Mouse (Mus musculus) heart, embryonic 12.5 days (tissue): Measurements from ENCODE around the gene Naa80. TPM values are rescaled to one million over a fixed set of nuclear protein-coding genes. Genes with fewer than 3 reads are reported as not detected.

Experiments used
- ATAC-seq: fragments of 200-750 bp; cut with Nextera tagmentation; 2 replicates; pipeline ENCODE4 v1.8.0; 2017; ENCODE audit warnings: moderate TSS enrichment, moderate library complexity; ENCODE audit not compliant: insufficient number of reproducible peaks, low FRiP score
- H3K27ac ChIP-seq: fragments of 300-500 bp; sonication (generic); 2 replicates; pipeline ENCODE4 v1.5.1; 2016; ENCODE audit warnings: mild to moderate bottlenecking, moderate library complexity; ENCODE audit not compliant: poor library complexity, severe bottlenecking
- H3K27me3 ChIP-seq: fragments of 300-500 bp; sonication (generic); replicated peaks from 2 replicates; pipeline ENCODE4 v1.6.1; 2016; ENCODE audit warnings: mild to moderate bottlenecking, moderate library complexity
- H3K36me3 ChIP-seq: fragments of 300-500 bp; sonication (generic); 2 replicates; pipeline ENCODE4 v1.6.1; 2016; ENCODE audit warnings: mild to moderate bottlenecking, moderate library complexity
- H3K4me1 ChIP-seq: fragments of 300-500 bp; sonication (generic); replicated peaks from 2 replicates; pipeline ENCODE4 v1.6.1; 2016; ENCODE audit warnings: mild to moderate bottlenecking
- H3K4me2 ChIP-seq: fragments of 300-500 bp; sonication (generic); 2 replicates; pipeline ENCODE4 v1.6.1; 2016; ENCODE audit warnings: mild to moderate bottlenecking, moderate library complexity
- H3K4me3 ChIP-seq: fragments of 300-500 bp; sonication (generic); 2 replicates; pipeline ENCODE4 v1.5.1; 2016; ENCODE audit warnings: mild to moderate bottlenecking
- H3K9ac ChIP-seq: fragments of 300-500 bp; sonication (generic); 2 replicates; pipeline ENCODE4 v1.6.1; 2016; ENCODE audit warnings: mild to moderate bottlenecking, moderate library complexity
- H3K9me3 ChIP-seq: fragments of 300-500 bp; sonication (generic); replicated peaks from 2 replicates; pipeline ENCODE4 v1.6.1; 2016; ENCODE audit warnings: mild to moderate bottlenecking, moderate library complexity
- WGBS: fragments of 180-500 bp; shearing (Covaris S2); methylation state at CpG from one replicate; pipeline ENCODE4 v1.1.7; 2016; 5-methylcytosine and 5-hydroxymethylcytosine counted together
- polyA plus RNA-seq: library from polyadenylated mRNA; unstranded; fragments of >200 nt; fragmentation: Nextera tagmentation; extraction: Ambion mirVana; gene quantifications from 2 replicates; pipeline ENCODE4 v1.2.1, GENCODE M21; 2016

Naa80 gene
- polyA plus RNA-seq, 1 experiment from 2014 or later = 12.6 TPM

DNA sequence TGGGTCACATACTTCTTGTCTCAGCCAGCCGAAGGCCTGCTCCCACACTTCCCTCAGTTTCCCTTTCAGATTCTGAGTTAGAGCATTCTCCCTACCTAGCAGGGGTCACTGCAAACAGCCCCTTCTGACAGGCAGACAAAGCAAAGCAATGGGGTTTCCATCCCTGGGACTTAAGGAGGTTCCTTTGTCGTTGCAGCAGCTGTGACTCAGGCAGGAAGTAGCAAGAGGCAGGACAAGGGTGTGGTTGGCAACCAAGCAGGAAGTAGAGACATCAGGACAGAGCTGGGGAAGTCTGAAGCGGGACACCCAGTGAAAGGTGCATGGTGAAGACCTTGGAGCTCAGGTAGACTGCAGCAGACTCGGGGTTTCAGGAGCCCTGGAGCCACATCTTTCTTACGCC lies 45.9 kb downstream of the Naa80 start:
- WGBS = 76% methylated on average over 5 of the region's 5 CpGs
- peaks cover 84% of the 10 kb centered on the region for H3K4me1 ChIP-seq
- no peak overlapping the region for H3K4me2 ChIP-seq
- H3K9ac ChIP-seq = no peak overlapping the region
- ATAC-seq = no peak
- H3K27ac ChIP-seq = peak overlapping the region; percentile 36; the same call in 1 of the 2 replicates
- H3K4me3 ChIP-seq = no peak overlapping the region
- H3K9me3 ChIP-seq = no peaks in the 10 kb centered on the region
- H3K36me3 ChIP-seq = peaks cover 60% of the 10 kb centered on the region
- H3K27me3 ChIP-seq = no peaks in the 10 kb centered on the region

DNA sequence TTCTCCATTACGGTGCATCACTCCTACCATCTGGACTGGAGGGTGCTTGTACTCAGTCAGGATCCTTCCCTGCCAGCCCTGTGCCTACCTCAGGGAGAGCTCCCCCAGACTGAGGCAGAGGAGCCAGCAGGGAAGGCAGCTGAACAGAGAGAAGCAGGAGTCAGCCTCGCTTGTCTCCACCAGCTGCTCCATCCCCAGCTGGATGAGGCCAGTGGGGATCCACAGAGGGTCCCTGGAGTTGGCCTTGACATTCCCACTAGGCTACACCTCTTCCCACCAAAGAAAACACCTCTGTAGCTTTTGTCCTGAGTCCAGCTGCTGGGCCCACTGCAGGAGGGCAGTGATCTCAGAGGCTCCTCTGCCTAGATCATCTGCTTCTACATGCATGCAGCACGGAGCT lies 46.3 kb downstream of the Naa80 start:
- H3K4me3 ChIP-seq = no peak overlapping the region
- 86% methylated on average over 3 of the region's 3 CpGs for WGBS
- H3K4me2 ChIP-seq = no peak overlapping the region
- ATAC-seq = no peak
- H3K27ac ChIP-seq = no peak overlapping the region; the same call in 1 of the 2 replicates
- H3K9ac ChIP-seq = 0 out of 2 replicates have a peak overlapping the region, but pooled peaks have one; percentile 39
- peaks cover 84% of the 10 kb centered on the region for H3K4me1 ChIP-seq
- peaks cover 56% of the 10 kb centered on the region for H3K36me3 ChIP-seq
- H3K9me3 ChIP-seq = no peaks in the 10 kb centered on the region
- H3K27me3 ChIP-seq = no peaks in the 10 kb centered on the region

DNA sequence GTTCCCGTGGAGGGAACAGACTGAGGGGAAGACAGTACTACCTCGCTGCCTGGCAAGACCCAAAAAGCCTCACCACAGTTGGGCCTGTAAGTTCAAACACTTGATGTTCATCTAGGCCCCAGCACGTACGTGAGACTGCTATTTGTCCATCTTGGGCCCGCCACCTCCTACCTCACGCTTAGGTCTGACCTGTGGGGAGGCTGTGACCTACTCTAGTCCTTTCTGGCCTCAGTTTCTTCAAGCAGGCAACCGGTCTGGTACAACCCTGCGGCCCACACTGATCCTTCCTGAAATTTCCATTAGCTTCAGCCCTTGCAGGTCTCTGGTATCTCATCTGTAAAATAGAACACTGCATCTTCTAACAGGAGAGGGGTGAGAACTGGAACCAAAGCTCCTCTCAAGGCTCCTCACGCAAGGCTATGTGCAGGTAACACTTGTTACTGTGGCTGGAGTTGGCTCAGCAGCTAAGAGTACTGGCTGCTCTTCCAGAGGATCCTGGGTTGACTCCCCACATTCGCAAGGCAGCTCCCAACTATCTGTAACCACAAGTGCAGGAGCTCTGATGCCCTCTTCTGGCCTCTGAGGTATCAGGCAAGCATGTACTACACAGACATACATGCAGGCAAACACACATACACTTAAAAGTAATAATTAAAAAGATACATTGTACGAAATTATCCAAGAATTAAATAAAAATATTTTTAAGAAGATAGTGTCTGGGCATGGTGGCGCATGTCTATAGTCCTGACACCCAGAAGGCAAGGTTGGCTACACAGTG lies 46.9 kb downstream of the Naa80 start:
- peak overlapping the region; percentile 88 for H3K27ac ChIP-seq
- H3K4me1 ChIP-seq = peaks cover 84% of the 10 kb centered on the region
- no peaks in the 10 kb centered on the region for H3K27me3 ChIP-seq
- no peak overlapping the region for H3K9ac ChIP-seq
- H3K9me3 ChIP-seq = no peaks in the 10 kb centered on the region
- WGBS = 91% methylated on average over 12 of the region's 12 CpGs
- H3K4me2 ChIP-seq = no peak overlapping the region
- H3K4me3 ChIP-seq = no peak overlapping the region
- peaks cover 51% of the 10 kb centered on the region for H3K36me3 ChIP-seq
- ATAC-seq = no peak

DNA sequence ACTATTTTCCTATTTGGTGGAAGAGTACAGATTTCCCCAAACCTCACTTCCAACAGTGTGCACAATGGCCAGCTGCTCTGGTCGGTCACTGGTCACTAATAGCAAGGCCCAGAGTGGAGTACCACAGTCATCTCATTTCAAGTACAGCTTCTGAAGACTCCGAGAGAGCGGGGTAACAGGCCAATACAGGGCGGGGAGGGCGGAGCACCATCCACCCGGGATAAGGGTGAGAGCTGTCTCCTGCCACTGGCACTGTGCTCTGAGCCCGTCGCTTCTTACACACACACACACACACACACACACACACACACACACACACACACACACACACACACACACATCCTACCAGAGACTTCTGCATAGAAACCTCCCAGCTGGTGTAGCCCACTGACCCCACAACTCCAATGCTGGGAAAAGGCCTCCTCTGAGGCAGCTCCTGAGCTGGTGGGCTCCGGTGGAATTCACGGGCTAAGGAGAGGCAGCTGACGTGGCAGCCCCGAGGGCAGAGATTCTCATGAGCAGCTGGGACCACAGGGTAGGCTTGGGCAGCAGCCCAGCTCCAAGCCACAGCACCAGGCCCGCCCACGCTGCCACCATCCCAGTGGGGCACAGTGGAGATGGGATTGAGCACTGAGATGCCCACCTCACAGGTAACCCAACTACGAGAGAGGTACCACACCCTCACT lies 47.6 kb downstream of the Naa80 start:
- 50% methylated on average over 15 of the region's 15 CpGs for WGBS
- H3K36me3 ChIP-seq = peaks cover 51% of the 10 kb centered on the region
- H3K4me3 ChIP-seq = no peak overlapping the region
- peak overlapping the region; percentile 47 for H3K4me2 ChIP-seq
- H3K9me3 ChIP-seq = no peaks in the 10 kb centered on the region
- peaks cover 85% of the 10 kb centered on the region for H3K4me1 ChIP-seq
- 0 out of 2 replicates have a peak, but pooled peaks have one; percentile 3 for ATAC-seq
- peak overlapping the region; percentile 68; the same call in 1 of the 2 replicates for H3K9ac ChIP-seq
- no peaks in the 10 kb centered on the region for H3K27me3 ChIP-seq
- H3K27ac ChIP-seq = peak overlapping the region; percentile 88

DNA sequence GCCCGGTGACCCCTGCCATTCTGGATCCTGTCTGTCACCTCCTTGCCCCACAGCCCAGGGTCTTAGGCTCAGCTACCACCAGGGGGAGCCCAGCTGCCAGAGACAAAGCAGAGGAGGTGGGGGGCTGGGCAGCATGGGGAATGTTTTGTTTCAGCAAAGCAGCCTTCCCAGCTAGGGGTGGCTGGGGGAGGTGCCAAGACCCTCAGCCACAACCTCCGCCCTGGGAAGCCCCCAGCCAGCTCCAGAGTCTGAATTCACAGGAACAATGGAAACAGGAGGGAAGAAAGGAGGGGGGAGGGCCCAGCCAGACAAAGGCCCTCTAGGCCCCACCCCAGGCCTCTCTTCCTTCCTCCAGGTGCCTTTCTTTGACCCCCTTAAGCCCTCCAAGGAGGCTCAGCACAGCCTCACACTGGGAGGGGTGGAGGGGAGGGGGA lies 48.2 kb downstream of the Naa80 start:
- peak; percentile 59 for ATAC-seq
- H3K27me3 ChIP-seq = no peaks in the 10 kb centered on the region
- H3K4me3 ChIP-seq = no peak overlapping the region
- H3K9ac ChIP-seq = peak overlapping the region; percentile 68
- peaks cover 54% of the 10 kb centered on the region for H3K36me3 ChIP-seq
- no peaks in the 10 kb centered on the region for H3K9me3 ChIP-seq
- WGBS = 4% methylated on average over 2 of the region's 2 CpGs
- peak overlapping the region; percentile 88 for H3K27ac ChIP-seq
- peaks cover 87% of the 10 kb centered on the region for H3K4me1 ChIP-seq
- H3K4me2 ChIP-seq = peak overlapping the region; percentile 47

DNA sequence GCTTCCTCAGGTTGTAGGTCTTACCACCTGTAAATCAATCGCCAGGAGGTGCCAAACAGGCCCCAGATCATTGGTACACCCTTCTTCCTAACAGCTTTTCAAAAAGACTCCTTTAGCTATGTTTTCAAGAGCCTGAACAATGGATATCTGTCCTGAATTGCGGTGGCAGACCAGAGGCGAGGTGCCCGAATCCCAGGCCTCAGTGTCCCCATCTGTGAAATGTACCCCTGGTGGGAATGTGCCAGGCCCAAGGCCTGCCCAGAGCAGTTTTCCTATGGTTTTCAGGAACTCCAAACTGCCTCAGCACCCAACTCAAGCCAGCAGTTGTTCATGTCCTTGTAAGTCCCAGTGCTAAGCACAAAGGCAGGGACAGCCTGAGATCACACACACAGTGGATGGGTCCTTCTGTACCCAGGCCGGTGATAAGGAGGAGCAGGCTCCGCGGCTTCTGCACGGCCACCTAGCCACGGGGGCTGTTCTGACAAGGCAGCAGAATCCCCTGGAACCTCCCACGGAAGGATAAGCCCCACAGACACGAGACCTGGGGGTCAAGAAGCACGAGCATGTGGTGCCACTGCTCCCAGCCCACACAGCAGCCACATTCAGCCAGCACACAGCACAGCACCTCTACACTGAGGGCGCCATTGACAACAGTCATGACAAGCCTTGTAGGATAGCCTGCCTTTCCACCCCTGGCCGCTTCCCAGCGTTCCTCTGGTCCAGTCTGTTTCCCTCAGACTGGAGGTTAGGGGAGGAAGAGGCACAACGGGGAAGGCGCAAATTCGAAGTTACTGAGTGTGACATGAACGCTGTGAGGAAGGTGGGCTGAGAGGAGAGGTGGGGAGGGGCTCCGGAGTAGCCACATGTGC lies 48.9 kb downstream of the Naa80 start:
- Histone ChIP-seq H3K4me3 (no peak overlapping the region), H3K27me3 (no peaks in the 10 kb centered on the region), H3K9me3 (no peaks in the 10 kb centered on the region), H3K27ac (peak overlapping the region; percentile 88), H3K4me1 (peaks cover 89% of the 10 kb centered on the region), H3K4me2 (peak overlapping the region; percentile 47), H3K9ac (peak overlapping the region; percentile 68), H3K36me3 (peaks cover 51% of the 10 kb centered on the region)
- ATAC-seq = no peak
- WGBS = 25% methylated on average over 20 of the region's 20 CpGs

DNA sequence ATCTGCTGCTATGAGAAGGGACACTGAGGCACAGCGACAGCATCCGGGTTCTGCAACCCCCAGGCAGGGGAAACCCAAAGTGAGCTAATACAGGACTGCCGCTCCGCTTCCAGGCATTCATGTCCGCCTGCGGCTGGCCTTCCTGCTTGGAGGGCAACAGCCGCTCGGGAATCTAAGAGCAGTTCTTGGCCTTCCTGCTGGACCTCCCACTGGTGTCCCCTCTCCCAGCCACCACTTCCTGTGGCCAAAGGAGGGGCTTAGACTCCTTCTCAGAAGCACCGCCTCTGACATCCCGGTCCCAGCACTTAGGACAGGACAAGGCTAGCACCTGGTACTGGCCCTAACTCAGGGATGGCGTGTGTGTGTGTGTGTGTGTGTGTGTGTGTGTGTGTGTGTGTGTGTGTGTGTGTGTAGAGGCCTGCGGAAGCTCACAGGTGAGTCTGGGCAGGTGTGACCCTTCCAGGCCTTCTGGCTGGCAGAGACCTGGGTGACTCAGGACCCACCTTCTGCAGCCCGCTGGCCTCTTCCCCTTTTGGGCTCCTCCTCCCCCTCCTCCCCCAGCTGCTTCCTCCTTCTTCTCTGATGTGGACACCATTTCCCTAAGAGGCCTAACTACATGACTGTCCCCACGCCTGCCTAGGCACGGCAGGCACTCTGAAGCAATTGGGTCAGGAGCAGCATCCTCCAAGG lies 50.2 kb downstream of the Naa80 start:
- Histone ChIP-seq H3K9ac (peak overlapping the region; percentile 68), H3K36me3 (peaks cover 41% of the 10 kb centered on the region)

DNA sequence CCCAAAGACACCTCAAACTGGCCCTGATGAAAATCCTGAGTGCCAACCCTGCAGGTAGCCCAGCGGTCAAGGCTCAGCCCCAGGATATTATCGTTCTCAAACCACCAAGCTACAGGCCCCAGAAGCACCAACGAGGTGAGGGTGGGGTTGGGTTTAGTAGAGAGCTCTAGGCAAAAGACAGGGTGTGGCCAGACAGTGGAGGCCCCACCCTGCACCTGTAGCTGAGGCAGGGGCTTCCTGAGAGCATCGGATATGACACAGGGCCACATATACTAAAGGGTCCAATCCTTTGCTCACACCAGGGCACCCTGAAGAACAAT lies 50.7 kb downstream of the Naa80 start:
- 44% methylated on average over 4 of the region's 4 CpGs for WGBS
- H3K4me2 ChIP-seq = peak overlapping the region; percentile 47

More for the DNA sequence above, 50.2 kb downstream of the Naa80 start:
- Histone ChIP-seq H3K4me3 (no peak overlapping the region), H3K27ac (peak overlapping the region; percentile 88), H3K27me3 (no peaks in the 10 kb centered on the region), H3K4me1 (peaks cover 92% of the 10 kb centered on the region), H3K9me3 (no peaks in the 10 kb centered on the region), H3K4me2 (peak overlapping the region; percentile 47)
- WGBS = 47% methylated on average over 15 of the region's 15 CpGs
- peak; percentile 26; the same call in 1 of the 2 replicates for ATAC-seq

DNA sequence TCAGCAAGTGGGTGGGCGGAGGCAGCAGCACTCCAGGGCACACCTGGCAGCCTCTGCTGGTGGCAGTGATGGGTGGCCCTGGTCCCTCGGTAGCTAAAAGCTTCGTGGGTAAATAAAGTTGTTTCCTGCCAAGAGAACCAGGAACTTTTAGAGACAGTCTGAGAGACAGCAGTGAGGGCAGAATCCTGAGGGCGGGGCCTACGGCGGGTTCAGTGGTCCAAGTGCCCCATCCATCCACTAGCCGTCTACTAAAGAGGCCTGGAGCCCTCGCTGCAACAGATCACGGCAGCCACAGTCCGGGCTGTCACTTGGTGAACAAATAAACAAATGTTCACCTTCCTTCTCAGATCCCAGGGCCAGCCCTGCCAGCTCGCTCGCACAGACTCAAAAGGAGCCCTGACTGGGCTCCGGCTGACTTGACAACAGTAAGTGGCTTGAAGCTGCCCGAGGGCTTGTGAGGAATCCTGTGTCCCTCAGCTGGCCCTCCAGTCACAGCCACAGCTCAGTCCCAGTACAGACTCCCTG lies 51.3 kb downstream of the Naa80 start:
- Histone ChIP-seq H3K27ac (peak overlapping the region; percentile 76), H3K36me3 (peaks cover 30% of the 10 kb centered on the region), H3K9me3 (no peaks in the 10 kb centered on the region), H3K27me3 (no peaks in the 10 kb centered on the region), H3K4me3 (no peak overlapping the region), H3K4me1 (peaks cover 81% of the 10 kb centered on the region), H3K9ac (peak overlapping the region; percentile 62), H3K4me2 (peak overlapping the region; percentile 41)
- no peak for ATAC-seq
- 25% methylated on average over 14 of the region's 14 CpGs for WGBS

More for the DNA sequence above, 50.7 kb downstream of the Naa80 start:
- Histone ChIP-seq H3K27me3 (no peaks in the 10 kb centered on the region), H3K4me3 (no peak overlapping the region), H3K27ac (peak overlapping the region; percentile 88), H3K4me1 (peaks cover 87% of the 10 kb centered on the region), H3K9me3 (no peaks in the 10 kb centered on the region), H3K36me3 (peaks cover 36% of the 10 kb centered on the region), H3K9ac (peak overlapping the region; percentile 68)
- no peak for ATAC-seq

DNA sequence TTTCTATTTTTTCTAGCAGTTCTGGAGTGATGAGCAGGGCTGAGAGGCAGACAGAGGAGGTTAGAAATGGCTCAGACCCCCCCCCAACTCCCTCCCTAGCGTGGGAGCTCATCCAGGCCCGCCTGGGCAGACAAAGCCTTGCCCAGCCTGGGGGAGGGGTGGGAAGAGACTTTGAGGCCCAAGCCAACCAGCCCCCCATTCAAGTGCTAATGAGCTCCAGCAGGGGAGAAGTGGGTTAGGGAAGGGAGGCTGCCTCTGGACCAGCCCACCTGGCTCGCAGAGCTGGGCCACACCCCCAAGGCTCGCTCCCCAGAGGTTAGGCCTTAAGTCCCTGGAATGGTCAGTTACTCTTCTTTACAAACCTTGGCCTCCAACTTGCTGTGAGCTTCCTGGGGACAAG lies 51.9 kb downstream of the Naa80 start:
- Histone ChIP-seq H3K9ac (peak overlapping the region; percentile 62), H3K4me2 (peak overlapping the region; percentile 41), H3K9me3 (no peaks in the 10 kb centered on the region), H3K36me3 (peaks cover 24% of the 10 kb centered on the region), H3K27me3 (no peaks in the 10 kb centered on the region), H3K4me1 (peaks cover 75% of the 10 kb centered on the region), H3K27ac (peak overlapping the region; percentile 76), H3K4me3 (0 out of 2 replicates have a peak overlapping the region, but pooled peaks have one; percentile 7)
- 18% methylated on average over 4 of the region's 4 CpGs for WGBS
- no peak for ATAC-seq
